Mouse (Mus musculus): ENCODE data around the gene Stambpl1. TPM values are rescaled to one million over a fixed set of nuclear protein-coding genes. Genes with fewer than 3 reads are reported as not detected.

The Stambpl1 gene
- polyA plus RNA-seq, 1 experiment: 2.2 TPM

DNA sequence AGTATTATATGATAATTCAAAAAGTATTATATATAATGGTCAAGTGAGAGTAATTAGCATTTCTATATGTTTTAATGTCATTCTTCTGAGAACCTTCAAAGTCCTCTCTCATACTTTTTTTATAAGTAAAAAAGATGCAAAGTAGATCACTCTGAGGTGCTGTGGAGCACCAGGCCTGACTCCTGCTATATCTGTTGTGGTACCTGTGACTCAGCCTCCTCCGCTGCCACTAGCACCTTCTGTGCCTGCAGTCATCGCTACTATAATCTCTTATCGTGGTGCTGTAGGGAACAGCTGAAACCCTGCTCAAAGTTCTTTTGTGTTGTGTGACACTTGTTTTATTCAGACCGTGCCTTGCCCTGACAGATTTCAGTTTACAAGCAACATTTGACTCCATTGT, 25.6 kb upstream of the Stambpl1 start:
- no peaks in the 10 kb centered on the region for H3K36me3 ChIP-seq (ENCODE audit: control insufficient read depth, insufficient read depth, low read length)
- no peaks in the 10 kb centered on the region for H3K4me1 ChIP-seq (ENCODE audit: control insufficient read depth, insufficient read depth, low read length)
- no peak overlapping the region for H3K4me3 ChIP-seq (ENCODE audit: insufficient read depth, low read depth, low read length)
- H3K27me3 ChIP-seq (replicated peaks; ENCODE audit: control insufficient read depth, insufficient read depth, low read length): no peaks in the 10 kb centered on the region
- no peak for DNase-seq
- TF ChIP-seq POLR2A (IDR thresholded peaks at IDR 0.05; ENCODE audit: low read depth, low read length): no peak
- no peak for TF ChIP-seq CTCF (conservative IDR thresholded peaks at IDR 0.05; ENCODE audit: insufficient read depth, insufficient read length, low read depth, low read length)
- no peak overlapping the region for H3K27ac ChIP-seq (ENCODE audit: insufficient read depth, low read depth, low read length)
- WGBS: 90% methylated on average over 4 of the region's 4 CpGs

DNA sequence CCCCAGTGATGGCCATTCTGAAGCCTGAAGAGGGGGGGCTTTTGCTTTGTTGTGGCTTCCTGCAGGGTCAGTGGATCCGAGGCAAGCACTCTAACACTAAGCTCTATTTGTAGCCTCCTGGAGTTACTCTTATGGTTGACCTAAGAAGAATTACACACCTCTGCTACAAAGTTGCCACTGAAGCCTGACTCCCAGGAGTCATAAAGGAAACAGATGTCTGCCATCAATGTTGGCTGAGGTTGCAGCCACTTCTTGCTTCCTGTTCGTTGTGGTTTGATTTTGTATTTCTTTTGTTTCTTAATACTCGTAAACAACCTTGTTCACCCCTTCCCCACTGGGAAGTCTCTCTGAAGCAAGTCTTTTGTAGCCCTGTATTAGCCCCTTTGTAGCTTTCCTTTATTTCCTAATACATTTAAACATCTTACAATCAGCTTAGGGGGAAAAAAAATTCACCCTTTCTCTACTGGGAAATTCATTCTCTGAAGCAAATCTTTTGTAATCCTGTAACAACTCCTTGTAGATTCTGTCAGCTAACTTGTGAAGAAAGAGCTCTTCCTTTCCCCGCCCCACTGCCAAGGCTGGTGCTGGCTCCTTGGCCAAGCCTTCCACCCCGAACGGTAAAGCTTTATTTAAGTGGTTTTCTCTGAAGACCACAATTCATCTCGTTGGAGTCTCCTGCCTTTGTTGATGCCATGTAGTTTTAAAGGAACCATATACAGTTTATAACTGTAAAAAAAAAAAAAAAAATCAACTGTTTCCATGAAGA, 23.9 kb upstream of the Stambpl1 start:
- H3K27ac ChIP-seq (ENCODE audit: insufficient read depth, low read depth, low read length): no peak overlapping the region
- no peaks in the 10 kb centered on the region for H3K4me1 ChIP-seq (ENCODE audit: control insufficient read depth, insufficient read depth, low read length)
- no peaks in the 10 kb centered on the region for H3K36me3 ChIP-seq (ENCODE audit: control insufficient read depth, insufficient read depth, low read length)
- no peak for TF ChIP-seq CTCF (conservative IDR thresholded peaks at IDR 0.05; ENCODE audit: insufficient read depth, insufficient read length, low read depth, low read length)
- no peak for TF ChIP-seq POLR2A (IDR thresholded peaks at IDR 0.05; ENCODE audit: low read depth, low read length)
- no peak for DNase-seq
- 40% methylated on average over 7 of the region's 7 CpGs for WGBS
- H3K4me3 ChIP-seq (ENCODE audit: insufficient read depth, low read depth, low read length): no peak overlapping the region
- no peaks in the 10 kb centered on the region for H3K27me3 ChIP-seq (replicated peaks; ENCODE audit: control insufficient read depth, insufficient read depth, low read length)

DNA sequence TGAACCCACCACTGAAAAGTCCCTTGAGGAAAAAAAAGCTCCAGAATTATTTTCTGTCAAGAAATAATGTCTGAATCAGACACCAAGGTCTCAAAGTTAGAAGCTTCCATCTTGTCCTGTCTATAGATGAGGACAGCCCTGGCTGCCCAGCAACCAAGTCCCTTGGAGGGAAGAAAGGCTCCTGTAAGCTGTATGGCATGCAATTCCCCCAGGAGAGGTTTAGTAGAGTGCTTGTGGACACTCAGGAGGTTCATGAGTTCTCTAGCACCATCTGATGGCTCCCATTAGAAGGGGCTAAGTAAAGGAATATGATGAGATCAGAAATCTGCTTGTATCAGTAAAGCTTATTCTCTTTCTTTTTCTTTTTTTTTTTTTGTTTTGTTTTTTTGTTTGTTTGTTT, 22.9 kb upstream of the Stambpl1 start:
- TF ChIP-seq CTCF (conservative IDR thresholded peaks at IDR 0.05; ENCODE audit: insufficient read depth, insufficient read length, low read depth, low read length) (no peak), POLR2A (IDR thresholded peaks at IDR 0.05; ENCODE audit: low read depth, low read length) (no peak)
- Histone ChIP-seq H3K4me1 (ENCODE audit: control insufficient read depth, insufficient read depth, low read length) (no peaks in the 10 kb centered on the region), H3K27ac (ENCODE audit: insufficient read depth, low read depth, low read length) (no peak overlapping the region), H3K4me3 (ENCODE audit: insufficient read depth, low read depth, low read length) (no peak overlapping the region), H3K36me3 (ENCODE audit: control insufficient read depth, insufficient read depth, low read length) (no peaks in the 10 kb centered on the region), H3K27me3 (replicated peaks; ENCODE audit: control insufficient read depth, insufficient read depth, low read length) (no peaks in the 10 kb centered on the region)
- no peak for DNase-seq

DNA sequence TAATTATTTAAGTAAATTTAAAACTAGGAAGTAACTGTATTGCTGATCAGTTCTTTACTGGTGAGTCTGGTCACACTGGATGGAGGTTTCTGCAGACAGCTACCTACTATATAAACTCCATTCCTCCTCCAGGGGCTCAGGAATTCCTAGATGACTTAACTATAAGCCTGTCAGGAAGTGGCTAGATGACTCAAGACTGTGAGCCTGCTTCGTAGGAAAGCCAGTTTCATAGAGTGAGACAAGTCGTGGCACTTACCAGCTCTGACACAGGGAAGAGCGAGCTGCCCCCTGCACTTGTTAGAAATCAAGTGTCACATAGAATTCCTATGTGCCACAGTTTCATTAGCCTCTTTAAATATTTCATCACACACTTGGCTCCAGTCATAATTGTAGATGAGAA, 20.9 kb upstream of the Stambpl1 start:
- DNase-seq: no peak
- no peak overlapping the region for H3K4me3 ChIP-seq (ENCODE audit: insufficient read depth, low read depth, low read length)
- no peaks in the 10 kb centered on the region for H3K36me3 ChIP-seq (ENCODE audit: control insufficient read depth, insufficient read depth, low read length)
- TF ChIP-seq CTCF (conservative IDR thresholded peaks at IDR 0.05; ENCODE audit: insufficient read depth, insufficient read length, low read depth, low read length) (no peak), POLR2A (IDR thresholded peaks at IDR 0.05; ENCODE audit: low read depth, low read length) (no peak)
- no peak overlapping the region for H3K27ac ChIP-seq (ENCODE audit: insufficient read depth, low read depth, low read length)
- WGBS: 63% methylated on average over 3 of the region's 3 CpGs
- no peaks in the 10 kb centered on the region for H3K4me1 ChIP-seq (ENCODE audit: control insufficient read depth, insufficient read depth, low read length)
- no peaks in the 10 kb centered on the region for H3K27me3 ChIP-seq (replicated peaks; ENCODE audit: control insufficient read depth, insufficient read depth, low read length)

DNA sequence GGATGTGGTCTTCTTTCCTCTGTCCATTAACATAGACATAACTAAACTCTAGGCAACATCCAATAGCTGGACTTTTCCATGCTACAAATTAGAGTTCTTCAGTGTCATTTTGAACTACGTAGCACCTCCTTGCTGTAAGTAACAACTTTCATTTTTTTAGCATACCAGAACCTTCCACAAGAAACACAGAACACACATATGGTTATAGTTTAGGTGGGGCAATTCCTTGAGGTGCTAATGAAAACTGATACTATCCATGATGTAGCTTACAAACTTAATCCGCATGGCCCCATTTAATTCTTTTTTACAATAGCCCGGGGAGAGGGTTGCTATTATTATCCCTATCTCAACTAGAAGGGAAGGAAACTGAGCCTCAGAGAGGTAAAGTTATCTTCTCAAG, 18.0 kb upstream of the Stambpl1 start:
- H3K4me1 ChIP-seq (ENCODE audit: control insufficient read depth, insufficient read depth, low read length): no peaks in the 10 kb centered on the region
- H3K4me3 ChIP-seq (ENCODE audit: insufficient read depth, low read depth, low read length): no peak overlapping the region
- no peak for TF ChIP-seq CTCF (conservative IDR thresholded peaks at IDR 0.05; ENCODE audit: insufficient read depth, insufficient read length, low read depth, low read length)
- no peak for TF ChIP-seq POLR2A (IDR thresholded peaks at IDR 0.05; ENCODE audit: low read depth, low read length)
- no peaks in the 10 kb centered on the region; the same call in 1 of the 2 replicates for H3K27me3 ChIP-seq (replicated peaks; ENCODE audit: control insufficient read depth, insufficient read depth, low read length)
- H3K27ac ChIP-seq (ENCODE audit: insufficient read depth, low read depth, low read length): no peak overlapping the region
- no peak for DNase-seq
- no peaks in the 10 kb centered on the region for H3K36me3 ChIP-seq (ENCODE audit: control insufficient read depth, insufficient read depth, low read length)
- 79% methylated on average over 3 of the region's 3 CpGs for WGBS

DNA sequence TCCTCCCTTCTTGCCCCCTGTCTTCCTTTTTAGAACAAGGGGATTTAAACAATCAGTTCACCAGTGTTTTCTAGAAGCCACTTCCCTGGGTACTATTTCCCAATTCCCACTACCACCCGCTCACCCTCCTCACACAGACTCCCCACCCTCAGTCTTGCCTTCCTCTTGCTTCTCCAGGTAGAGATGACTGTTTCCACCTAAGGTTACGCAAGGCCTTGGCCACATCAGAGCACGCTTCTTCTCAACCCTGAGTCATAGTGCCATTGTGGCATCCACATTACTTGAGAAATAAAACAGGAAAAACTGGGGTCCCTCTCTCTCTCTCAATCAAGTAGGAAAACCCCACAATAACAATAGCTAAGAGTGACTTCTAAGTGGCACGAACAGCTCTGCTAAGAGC, 12.9 kb upstream of the Stambpl1 start:
- no peaks in the 10 kb centered on the region; the same call in 1 of the 2 replicates for H3K27me3 ChIP-seq (replicated peaks; ENCODE audit: control insufficient read depth, insufficient read depth, low read length)
- TF ChIP-seq CTCF (conservative IDR thresholded peaks at IDR 0.05; ENCODE audit: insufficient read depth, insufficient read length, low read depth, low read length): no peak
- TF ChIP-seq POLR2A (IDR thresholded peaks at IDR 0.05; ENCODE audit: low read depth, low read length): no peak
- 94% methylated on average over 4 of the region's 4 CpGs for WGBS
- H3K4me3 ChIP-seq (ENCODE audit: insufficient read depth, low read depth, low read length): no peak overlapping the region
- no peaks in the 10 kb centered on the region for H3K36me3 ChIP-seq (ENCODE audit: control insufficient read depth, insufficient read depth, low read length)
- no peaks in the 10 kb centered on the region for H3K4me1 ChIP-seq (ENCODE audit: control insufficient read depth, insufficient read depth, low read length)
- H3K27ac ChIP-seq (ENCODE audit: insufficient read depth, low read depth, low read length): no peak overlapping the region
- no peak for DNase-seq

DNA sequence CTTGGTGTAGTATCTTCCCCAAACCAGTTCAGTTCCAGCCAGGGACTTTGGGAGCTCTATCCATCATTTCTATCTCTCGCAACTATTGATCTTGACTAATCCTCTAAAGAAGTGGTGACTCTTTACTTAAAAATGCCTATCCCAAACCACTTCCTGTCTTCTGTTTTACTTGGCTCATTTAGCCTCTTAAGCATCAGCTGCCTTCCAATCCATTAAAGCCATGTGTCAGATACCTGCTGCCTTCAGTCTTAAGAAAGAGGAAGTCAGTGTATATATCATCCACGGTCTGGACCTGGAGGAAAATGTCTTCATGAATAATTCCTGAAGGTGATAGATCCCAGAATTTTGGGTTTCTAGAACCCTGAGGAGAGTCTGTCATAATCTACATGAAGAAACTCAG, 11.7 kb upstream of the Stambpl1 start:
- no peak for DNase-seq
- Histone ChIP-seq H3K4me3 (ENCODE audit: insufficient read depth, low read depth, low read length) (no peak overlapping the region), H3K27ac (ENCODE audit: insufficient read depth, low read depth, low read length) (no peak overlapping the region), H3K4me1 (ENCODE audit: control insufficient read depth, insufficient read depth, low read length) (no peaks in the 10 kb centered on the region), H3K27me3 (replicated peaks; ENCODE audit: control insufficient read depth, insufficient read depth, low read length) (no peaks in the 10 kb centered on the region; the same call in 1 of the 2 replicates), H3K36me3 (ENCODE audit: control insufficient read depth, insufficient read depth, low read length) (no peaks in the 10 kb centered on the region)
- TF ChIP-seq POLR2A (IDR thresholded peaks at IDR 0.05; ENCODE audit: low read depth, low read length): no peak
- TF ChIP-seq CTCF (conservative IDR thresholded peaks at IDR 0.05; ENCODE audit: insufficient read depth, insufficient read length, low read depth, low read length): no peak
- 71% methylated on average over 2 of the region's 2 CpGs for WGBS
